Mouse (Mus musculus) stomach, embryonic 16.5 days (tissue): Measurements from ENCODE around the gene Zfp334. TPM values are rescaled to one million over a fixed set of nuclear protein-coding genes. Genes with fewer than 3 reads are reported as not detected.

Experiments
- ATAC-seq: fragments of 200-750 bp; cut with Nextera tagmentation; 2 replicates; pipeline ENCODE4 v1.8.0; 2017; ENCODE audit warnings: moderate number of reproducible peaks, moderate TSS enrichment; ENCODE audit not compliant: insufficient read depth, low FRiP score
- H3K27ac ChIP-seq: fragments of 300-500 bp; sonication (generic); 2 replicates; pipeline ENCODE4 v1.5.1; 2014; ENCODE audit warnings: low read length
- H3K27me3 ChIP-seq: fragments of 300-500 bp; sonication (generic); 2 replicates; pipeline ENCODE4 v1.6.1; 2014; ENCODE audit warnings: low read length, control low read depth, mixed read lengths; ENCODE audit not compliant: control insufficient read depth, insufficient read depth
- H3K36me3 ChIP-seq: fragments of 300-500 bp; sonication (generic); 2 replicates; pipeline ENCODE4 v1.6.1; 2014; ENCODE audit warnings: low read length; ENCODE audit not compliant: control insufficient read depth, insufficient read depth
- H3K4me1 ChIP-seq: fragments of 300-500 bp; sonication (generic); 2 replicates; pipeline ENCODE4 v1.6.1; 2014; ENCODE audit warnings: low read length, control low read depth, mixed read lengths; ENCODE audit not compliant: control insufficient read depth, insufficient read depth
- H3K4me2 ChIP-seq: fragments of 300-500 bp; sonication (generic); 2 replicates; pipeline ENCODE4 v1.6.1; 2014; ENCODE audit warnings: low read depth, low read length, mixed read lengths
- H3K4me3 ChIP-seq: fragments of 300-500 bp; sonication (generic); replicated peaks from 2 replicates; pipeline ENCODE4 v1.5.1; 2014; ENCODE audit warnings: mild to moderate bottlenecking, low read length
- H3K9ac ChIP-seq: fragments of 300-500 bp; sonication (generic); 2 replicates; pipeline ENCODE4 v1.6.1; 2014; ENCODE audit warnings: low read length
- H3K9me3 ChIP-seq: fragments of 300-500 bp; sonication (generic); replicated peaks from 2 replicates; pipeline ENCODE4 v1.6.1; 2016; ENCODE audit warnings: low read length, control low read depth; ENCODE audit not compliant: control insufficient read depth
- WGBS: fragments of 180-500 bp; shearing (Covaris S2); extraction: QIAGEN DNeasy Blood & Tissue Kit; methylation state at CpG from one replicate; pipeline ENCODE4 v1.1.7; 2014; 5-methylcytosine and 5-hydroxymethylcytosine counted together
- polyA plus RNA-seq: library from polyadenylated mRNA; unstranded; fragments of >200 nt; fragmentation: Nextera tagmentation; extraction: Ambion mirVana; gene quantifications from 2 replicates; pipeline ENCODE4 v1.2.1, GENCODE M21; 2015

The Zfp334 gene
- polyA plus RNA-seq, 1 experiment from 2014 or later: 4.8 TPM

GRCm38 (mm10) chr2:165389299-165389952 lies 1.4 kb upstream of the Zfp334 start:
- Histone ChIP-seq H3K4me2 (no peak overlapping the region), H3K9ac (no peak overlapping the region), H3K4me1 (0 out of 2 replicates have a peak, but pooled peaks cover 5% of the 10 kb centered on the region), H3K36me3 (no peaks in the 10 kb centered on the region), H3K9me3 (no peaks in the 10 kb centered on the region), H3K4me3 (no peak overlapping the region), H3K27me3 (no peaks in the 10 kb centered on the region), H3K27ac (no peak overlapping the region)
- ATAC-seq: no peak
- 62% methylated on average over 6 of the region's 6 CpGs for WGBS

GRCm38 (mm10) chr2:165387370-165387769 lies 689 bp downstream of the Zfp334 start:
- H3K4me2 ChIP-seq: peak overlapping the region; percentile 90
- peak overlapping the region; percentile 81 for H3K27ac ChIP-seq
- H3K9ac ChIP-seq: peak overlapping the region; percentile 91
- ATAC-seq: no peak
- H3K4me1 ChIP-seq: 0 out of 2 replicates have a peak, but pooled peaks cover 5% of the 10 kb centered on the region
- H3K4me3 ChIP-seq: peak overlapping the region; percentile 88
- no peaks in the 10 kb centered on the region for H3K9me3 ChIP-seq
- H3K36me3 ChIP-seq: peaks cover 11% of the 10 kb centered on the region
- no peaks in the 10 kb centered on the region for H3K27me3 ChIP-seq
- WGBS: 10% methylated on average over 4 of the region's 4 CpGs

GRCm38 (mm10) chr2:165380050-165380449 lies 8.0 kb downstream of the Zfp334 start:
- H3K4me3 ChIP-seq: no peak overlapping the region

GRCm38 (mm10) chr2:165376001-165376400 lies 12.1 kb downstream of the Zfp334 start:
- peaks cover 18% of the 10 kb centered on the region for H3K36me3 ChIP-seq
- H3K9ac ChIP-seq: no peak overlapping the region
- H3K27ac ChIP-seq: no peak overlapping the region
- no peaks in the 10 kb centered on the region for H3K27me3 ChIP-seq
- WGBS: 72% methylated on average over 4 of the region's 4 CpGs
- no peak for ATAC-seq
- H3K4me2 ChIP-seq: no peak overlapping the region
- H3K4me3 ChIP-seq: no peak overlapping the region
- H3K4me1 ChIP-seq: no peaks in the 10 kb centered on the region
- peaks cover 16% of the 10 kb centered on the region for H3K9me3 ChIP-seq

More at GRCm38 (mm10) chr2:165380050-165380449, 8.0 kb downstream of the Zfp334 start:
- H3K27me3 ChIP-seq: no peaks in the 10 kb centered on the region
- H3K9ac ChIP-seq: no peak overlapping the region
- no peaks in the 10 kb centered on the region for H3K4me1 ChIP-seq
- WGBS: 96% methylated on average over 25 of the region's 25 CpGs
- peaks cover 43% of the 10 kb centered on the region for H3K36me3 ChIP-seq
- H3K4me2 ChIP-seq: no peak overlapping the region
- no peak for ATAC-seq
- peaks cover 17% of the 10 kb centered on the region for H3K9me3 ChIP-seq
- no peak overlapping the region for H3K27ac ChIP-seq

GRCm38 (mm10) chr2:165375478-165375877 lies 12.6 kb downstream of the Zfp334 start:
- Histone ChIP-seq H3K4me3 (no peak overlapping the region), H3K9me3 (peaks cover 11% of the 10 kb centered on the region), H3K27ac (no peak overlapping the region), H3K4me1 (no peaks in the 10 kb centered on the region), H3K36me3 (peaks cover 12% of the 10 kb centered on the region), H3K9ac (no peak overlapping the region), H3K4me2 (no peak overlapping the region), H3K27me3 (no peaks in the 10 kb centered on the region)
- WGBS: 85% methylated on average over 5 of the region's 5 CpGs
- no peak for ATAC-seq

GRCm38 (mm10) chr2:165371066-165371465 lies 17.0 kb downstream of the Zfp334 start:
- peaks cover 13% of the 10 kb centered on the region for H3K27me3 ChIP-seq
- H3K4me1 ChIP-seq: peaks cover 7% of the 10 kb centered on the region
- H3K36me3 ChIP-seq: no peaks in the 10 kb centered on the region
- H3K9ac ChIP-seq: no peak overlapping the region
- no peak overlapping the region for H3K4me2 ChIP-seq
- H3K27ac ChIP-seq: no peak overlapping the region
- H3K4me3 ChIP-seq: no peak overlapping the region
- ATAC-seq: no peak
- WGBS: 14% methylated on average over 3 of the region's 3 CpGs
- H3K9me3 ChIP-seq: no peaks in the 10 kb centered on the region

- WGBS: 63% methylated on average over 3 of the region's 3 CpGs
Observed at GRCm38 (mm10) chr2:165370348-165370747, 17.7 kb downstream of the Zfp334 start.

GRCm38 (mm10) chr2:165368496-165368895 lies 19.6 kb downstream of the Zfp334 start, which contains the start of gene Zfp663:
Zfp663 (minus strand) TSS chr2:165368729.
- WGBS: under 1% methylated on average over 27 of the region's 27 CpGs
- Histone ChIP-seq H3K27me3 (peaks cover 16% of the 10 kb centered on the region), H3K9me3 (no peaks in the 10 kb centered on the region), H3K27ac (no peak within 1 kb of the TSS; the same call in 1 of the 2 replicates), H3K4me1 (peaks cover 7% of the 10 kb centered on the region), H3K36me3 (no peaks in the 10 kb centered on the region), H3K4me2 (peak within 1 kb of the TSS; percentile 48), H3K4me3 (peak within 1 kb of the TSS; percentile 36), H3K9ac (peak within 1 kb of the TSS; percentile 48)
- no peak for ATAC-seq

More at GRCm38 (mm10) chr2:165370348-165370747, 17.7 kb downstream of the Zfp334 start:
- no peak overlapping the region for H3K4me2 ChIP-seq
- no peak overlapping the region for H3K27ac ChIP-seq
- no peak overlapping the region for H3K4me3 ChIP-seq
- no peaks in the 10 kb centered on the region for H3K36me3 ChIP-seq
- H3K9me3 ChIP-seq: no peaks in the 10 kb centered on the region
- ATAC-seq: no peak
- H3K9ac ChIP-seq: no peak overlapping the region
- H3K27me3 ChIP-seq: peaks cover 16% of the 10 kb centered on the region
- H3K4me1 ChIP-seq: peaks cover 7% of the 10 kb centered on the region

GRCm38 (mm10) chr2:165367868-165368439 lies 20.1 kb downstream of the Zfp334 start:
- peaks cover 7% of the 10 kb centered on the region for H3K4me1 ChIP-seq
- no peak overlapping the region; the same call in 1 of the 2 replicates for H3K9ac ChIP-seq
- ATAC-seq: no peak
- WGBS: 2% methylated on average over 12 of the region's 13 CpGs
- H3K27me3 ChIP-seq: peaks cover 17% of the 10 kb centered on the region
- H3K27ac ChIP-seq: no peak overlapping the region
- no peaks in the 10 kb centered on the region for H3K36me3 ChIP-seq
- peak overlapping the region; percentile 36 for H3K4me3 ChIP-seq
- no peaks in the 10 kb centered on the region for H3K9me3 ChIP-seq
- H3K4me2 ChIP-seq: peak overlapping the region; percentile 48
